In genomic region chr9:99630528-99631125, GRCm38 (mm10) we compare ENCODE assay signal across 8 mouse cellular contexts. TPM values are rescaled to one million over a fixed set of nuclear protein-coding genes. Genes with fewer than 3 reads are reported as not detected.
DNase-seq lines count a peak whose midpoint lies in the region; ATAC-seq and TF ChIP-seq lines count a peak whose summit lies in the region.

No protein-coding gene starts in this region.

- no peaks in the 10 kb centered on the region for H3K9me3 ChIP-seq in hindbrain, embryonic 15.5 days
- no peaks in the 10 kb centered on the region for H3K9me3 ChIP-seq in midbrain, embryonic 10.5 days (replicated peaks)

- 43% methylated on average over 9 of the region's 9 CpGs for WGBS in hindbrain, embryonic 15.5 days
- WGBS in midbrain, embryonic 10.5 days, result 52% methylated on average over 9 of the region's 9 CpGs

- peak; percentile 50 for TF ChIP-seq POLR2A in cortical plate, adult 2 months (IDR thresholded peaks at IDR 0.05; ENCODE audit: extremely low read depth, insufficient read depth, low read length)

- H3K4me2 ChIP-seq in hindbrain, embryonic 15.5 days, result peak overlapping the region; percentile 80

- no peak for ATAC-seq in hindbrain, embryonic 15.5 days (ENCODE audit: low FRiP score, low read depth)

- no peaks in the 10 kb centered on the region for H3K36me3 ChIP-seq in hindbrain, embryonic 15.5 days
- H3K36me3 ChIP-seq in midbrain, embryonic 10.5 days, result peaks cover 28% of the 10 kb centered on the region

- DNase-seq in kidney, adult 18-20 months, result peak; percentile 21
- no peak for DNase-seq in kidney, adult 11 months
- DNase-seq in midbrain, embryonic 10.5 days (ENCODE audit: low spot score), result peak; percentile 22
- DNase-seq in thymus, postnatal 10 days (ENCODE audit: low spot score in 2 of 2), result no peak
- no peak for DNase-seq in thymus, postnatal 25 days
- DNase-seq in ovary, adult 18-20 months (ENCODE audit: low spot score), result no peak

- peak overlapping the region; percentile 68 for H3K9ac ChIP-seq in hindbrain, embryonic 15.5 days

- peak overlapping the region; percentile 69 for H3K4me3 ChIP-seq in cortical plate, adult 2 months (ENCODE audit: insufficient read depth, low read length)
- H3K4me3 ChIP-seq in hindbrain, embryonic 15.5 days, result peak overlapping the region; percentile 64
- H3K4me3 ChIP-seq in midbrain, embryonic 10.5 days, result peak overlapping the region; percentile 79

- H3K4me1 ChIP-seq in cortical plate, adult 2 months (ENCODE audit: control insufficient read depth, insufficient read depth, low read length), result no peaks in the 10 kb centered on the region
- peaks cover 33% of the 10 kb centered on the region for H3K4me1 ChIP-seq in hindbrain, embryonic 15.5 days (replicated peaks)
- peaks cover 44% of the 10 kb centered on the region for H3K4me1 ChIP-seq in midbrain, embryonic 10.5 days

- no peak for TF ChIP-seq CTCF in cortical plate, adult 2 months (IDR thresholded peaks at IDR 0.05; ENCODE audit: extremely low read depth, insufficient read depth, low read length)

- H3K27ac ChIP-seq in cortical plate, adult 2 months (ENCODE audit: insufficient read depth, low read length), result peak overlapping the region; percentile 82
- H3K27ac ChIP-seq in hindbrain, embryonic 15.5 days (replicated peaks), result peak overlapping the region; percentile 87
- H3K27ac ChIP-seq in midbrain, embryonic 10.5 days (replicated peaks), result peak overlapping the region; percentile 96

- no peaks in the 10 kb centered on the region for H3K27me3 ChIP-seq in hindbrain, embryonic 15.5 days
- no peaks in the 10 kb centered on the region for H3K27me3 ChIP-seq in midbrain, embryonic 10.5 days (ENCODE audit: low read depth, poor library complexity, severe bottlenecking)

RNA-seq across cellular contexts. Expression of gene Dzip1l, which starts 1.3 kb away (rescaled TPM):
- polyA plus RNA-seq in cortical plate, adult 2 months (2012; rRNA removed), result 12.2 and 12.9 TPM in 2 replicates
- 9.9 and 10.9 TPM in 2 replicates for polyA plus RNA-seq in hindbrain, embryonic 15.5 days (2015; fragmentation: Nextera tagmentation; extraction: Ambion mirVana)
- polyA plus RNA-seq in midbrain, embryonic 10.5 days (2016; fragmentation: Nextera tagmentation; extraction: Ambion mirVana), result 26.3 and 27.9 TPM in 2 replicates

RNA-seq across cellular contexts. Expression of gene A4gnt, which starts 18.3 kb away (rescaled TPM):
- 0.11 and 0.17 TPM in 2 replicates for polyA plus RNA-seq in cortical plate, adult 2 months (2012; rRNA removed)
- not detected in 2 replicates for polyA plus RNA-seq in hindbrain, embryonic 15.5 days (2015; fragmentation: Nextera tagmentation; extraction: Ambion mirVana)
- not detected in 2 replicates for polyA plus RNA-seq in midbrain, embryonic 10.5 days (2016; fragmentation: Nextera tagmentation; extraction: Ambion mirVana)

RNA-seq across cellular contexts. Expression of gene Dbr1, which starts 55.0 kb away (rescaled TPM):
- polyA plus RNA-seq in cortical plate, adult 2 months (2012; rRNA removed), result 10.8 and 13.5 TPM in 2 replicates
- polyA plus RNA-seq in hindbrain, embryonic 15.5 days (2015; fragmentation: Nextera tagmentation; extraction: Ambion mirVana), result 23.0 and 24.2 TPM in 2 replicates
- polyA plus RNA-seq in midbrain, embryonic 10.5 days (2016; fragmentation: Nextera tagmentation; extraction: Ambion mirVana), result 41.2 and 43.7 TPM in 2 replicates

Comparison
In these comparisons a context has a peak if more than half of its experiments do, and no peak if none do; other contexts are left out.
1. DNase-seq: peak in kidney, adult 18-20 months (single experiment) and midbrain, embryonic 10.5 days (single experiment); none in kidney, adult 11 months (single experiment), thymus, postnatal 10 days (0 of 2), thymus, postnatal 25 days (single experiment) and ovary, adult 18-20 months (single experiment).
2. Peak in every context shown above with its lines, with median percentiles within 50 percentile points of each other: H3K27ac ChIP-seq and H3K4me3 ChIP-seq.